Mouse (Mus musculus): ENCODE results near the gene Folr1.

Gene Folr1

DNA sequence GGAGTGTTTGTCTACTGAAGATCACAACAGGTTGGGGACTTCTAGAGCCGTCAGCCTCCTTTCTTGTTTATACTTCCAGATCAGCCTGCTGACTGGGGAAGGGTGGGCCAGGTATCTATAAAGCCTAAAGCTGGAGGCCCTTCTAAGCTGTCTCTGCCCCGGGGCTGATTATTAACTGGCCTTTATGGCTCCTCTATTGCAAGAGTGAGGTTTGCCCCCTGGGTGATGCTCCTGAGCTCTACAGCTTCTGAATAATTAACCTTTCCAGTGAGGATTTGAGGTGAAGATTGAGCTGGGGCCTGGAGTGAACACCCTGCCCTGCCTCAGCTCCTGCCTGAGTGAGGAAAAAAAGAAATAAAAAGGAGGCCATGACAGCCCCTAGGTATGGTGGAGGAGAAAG, at the start of gene Folr1:
Gene Folr1, minus strand, starts transcription at position 160 of the 400 bp plus-strand sequence.
- DNase-seq (ENCODE audit: low read depth, low spot score) = no peak

DNA sequence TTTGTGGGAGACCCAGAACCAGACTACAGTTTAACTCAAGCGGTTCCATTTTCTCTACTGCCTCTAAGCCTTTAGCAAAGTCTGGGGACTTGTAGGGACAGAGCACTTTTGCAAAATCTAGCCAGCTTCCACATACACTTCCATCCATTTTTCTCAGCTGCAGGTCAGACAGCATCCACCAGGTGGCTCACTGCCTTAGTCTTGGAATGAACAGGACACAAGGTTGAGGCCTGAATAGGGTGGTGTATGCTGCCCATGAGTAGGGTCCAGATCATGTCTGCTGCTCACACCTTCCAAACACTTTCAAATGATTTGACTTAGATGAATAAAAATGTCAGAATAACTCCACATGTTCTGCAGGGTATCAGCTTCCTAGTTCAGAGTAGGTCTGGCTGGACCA, 47.5 kb upstream of the Folr1 start:
- peak; percentile 76 for DNase-seq (ENCODE audit: low read depth, low spot score)

DNA sequence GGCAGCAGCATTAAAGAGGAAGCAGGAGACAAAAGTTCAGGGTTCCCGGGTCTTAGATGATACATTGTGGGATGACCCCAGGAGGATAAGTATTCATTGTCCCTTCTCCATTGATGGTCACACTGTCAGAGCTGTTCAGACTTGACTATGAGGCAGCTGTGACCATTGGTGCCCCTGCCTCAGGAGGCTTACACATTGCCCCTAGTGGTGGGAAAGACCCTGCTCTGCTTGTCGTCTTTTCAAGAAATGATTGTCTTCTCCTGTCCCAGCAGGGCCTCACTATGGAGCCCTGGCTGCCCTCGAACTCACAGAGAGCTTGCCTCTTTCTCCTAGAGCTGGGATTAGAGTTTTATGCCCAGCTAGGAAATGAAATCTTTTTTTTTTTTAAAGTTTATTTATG, 41.4 kb upstream of the Folr1 start:
- DNase-seq (ENCODE audit: low read depth, low spot score) = no peak

DNA sequence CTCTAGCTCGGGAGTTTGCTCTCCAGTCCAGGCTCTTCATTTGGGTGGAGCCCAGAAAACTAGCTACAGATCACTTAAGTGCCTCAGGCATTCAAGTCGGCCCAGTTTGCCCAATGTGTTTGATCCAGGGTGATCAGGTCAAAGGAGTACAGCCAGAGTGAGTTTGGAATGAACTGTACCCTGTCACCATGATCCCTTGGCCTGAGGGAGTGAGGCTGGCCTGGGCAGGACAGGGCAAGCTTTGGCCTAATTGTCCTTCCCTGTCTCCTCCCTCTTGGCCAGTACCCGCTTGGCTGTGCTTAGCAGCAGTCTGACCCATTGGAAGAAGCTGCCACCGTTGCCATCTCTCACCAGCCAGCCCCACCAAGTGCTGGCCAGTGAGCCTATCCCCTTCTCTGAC, 39.5 kb upstream of the Folr1 start:
- DNase-seq (ENCODE audit: low read depth, low spot score) = no peak

DNA sequence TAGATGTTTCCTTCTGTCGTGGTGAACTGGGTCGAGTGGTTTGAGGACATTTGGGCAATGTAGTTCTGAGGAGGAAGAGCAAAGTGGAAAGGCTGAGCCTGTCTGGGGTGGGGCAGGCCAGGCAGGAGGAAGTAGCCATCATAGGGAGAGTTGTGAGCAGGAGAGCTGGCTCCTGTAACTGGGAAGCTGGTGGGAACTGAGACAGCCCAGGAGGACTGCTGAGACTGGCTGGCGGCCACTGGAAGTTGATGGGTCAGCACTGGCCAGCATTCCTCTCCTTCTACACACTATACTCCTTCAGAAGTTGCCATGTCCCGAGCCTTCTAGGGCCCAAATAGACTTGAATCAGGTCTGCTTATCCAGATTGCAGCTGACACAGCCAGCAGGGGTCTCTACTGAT, 37.8 kb upstream of the Folr1 start:
- DNase-seq (ENCODE audit: low read depth, low spot score) = no peak

DNA sequence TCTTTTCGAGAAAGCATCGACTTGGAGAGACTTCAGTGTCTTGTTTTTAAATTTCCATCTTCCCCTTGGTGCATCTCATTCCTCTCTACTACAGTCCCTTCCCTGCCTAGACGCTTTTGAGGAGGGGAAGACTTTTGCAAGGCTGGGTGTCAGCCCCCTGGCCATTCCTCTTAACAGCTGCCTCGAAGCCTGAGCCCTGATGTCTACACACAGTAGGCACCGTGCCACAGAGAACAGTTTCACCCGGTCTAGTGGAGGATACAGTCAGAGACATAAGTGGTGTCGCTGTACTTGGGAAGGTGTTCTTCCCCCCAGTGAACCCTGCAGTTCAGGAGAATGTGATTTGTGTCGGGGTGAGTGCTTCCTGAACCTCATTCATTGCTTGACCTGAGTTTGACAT, 36.1 kb upstream of the Folr1 start:
- DNase-seq (ENCODE audit: low read depth, low spot score) = no peak

DNA sequence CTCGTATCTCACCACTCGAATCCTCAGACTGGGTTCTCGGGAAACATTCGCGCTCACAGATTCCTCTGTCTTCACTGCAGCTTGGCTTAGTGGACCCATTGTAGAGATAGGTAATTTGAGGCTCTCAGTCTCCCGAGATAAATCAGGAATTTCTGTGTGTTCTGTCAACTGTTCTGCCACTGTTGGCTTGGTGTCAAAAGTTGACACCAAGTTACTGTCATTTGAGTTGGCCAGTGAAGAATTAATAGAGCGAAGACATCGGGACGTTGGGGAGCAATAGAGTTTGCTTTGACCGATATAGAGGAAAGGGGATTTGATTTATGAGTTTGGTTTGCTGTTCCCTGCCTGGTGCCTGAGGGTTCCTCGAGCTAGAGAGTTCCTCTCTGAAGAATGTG, 35.7 kb upstream of the Folr1 start, which contains the start of gene Tomt:
Gene Tomt, minus strand, starts transcription at position 73 of the 395 bp plus-strand sequence.
- no peak for DNase-seq (ENCODE audit: low read depth, low spot score)

DNA sequence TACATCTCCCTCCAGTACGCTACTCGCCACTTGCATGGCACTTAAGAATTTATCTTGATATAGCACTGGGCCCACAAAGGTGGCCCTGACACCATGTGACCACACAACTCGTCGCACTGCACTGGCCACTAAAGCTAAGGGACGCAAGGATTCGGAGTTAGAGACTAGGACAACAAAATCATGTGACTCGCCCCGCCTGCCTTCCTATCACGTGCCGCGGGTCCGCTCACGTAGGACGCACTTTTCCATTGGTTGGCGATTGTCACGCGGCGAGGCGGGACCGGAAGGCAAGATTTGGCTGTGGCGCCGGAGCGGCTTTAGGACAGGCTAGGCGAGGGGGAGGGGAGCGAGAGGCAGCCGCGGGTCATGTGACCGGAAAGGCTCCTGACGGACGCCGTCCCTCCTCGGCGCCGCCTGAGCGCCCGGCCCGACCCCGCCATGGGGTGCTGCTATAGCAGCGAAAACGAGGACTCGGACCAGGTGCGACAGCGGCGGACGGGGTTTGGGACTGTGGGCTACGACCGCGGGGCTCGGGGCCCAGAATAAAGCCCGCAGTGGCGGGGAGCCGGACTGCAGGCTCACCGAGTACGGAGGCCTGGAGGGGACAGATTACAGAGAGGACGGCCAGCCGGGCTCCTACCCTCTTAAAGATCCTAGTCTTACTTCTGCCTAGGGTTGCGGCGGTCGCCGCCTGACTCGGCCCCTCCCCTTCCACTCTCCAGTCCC, 35.1 kb upstream of the Folr1 start, which contains the start of gene Lamtor1:
Gene Lamtor1, plus strand, starts transcription at position 344 of the 726 bp plus-strand sequence.
- DNase-seq (ENCODE audit: low read depth, low spot score) = peak; percentile 98

DNA sequence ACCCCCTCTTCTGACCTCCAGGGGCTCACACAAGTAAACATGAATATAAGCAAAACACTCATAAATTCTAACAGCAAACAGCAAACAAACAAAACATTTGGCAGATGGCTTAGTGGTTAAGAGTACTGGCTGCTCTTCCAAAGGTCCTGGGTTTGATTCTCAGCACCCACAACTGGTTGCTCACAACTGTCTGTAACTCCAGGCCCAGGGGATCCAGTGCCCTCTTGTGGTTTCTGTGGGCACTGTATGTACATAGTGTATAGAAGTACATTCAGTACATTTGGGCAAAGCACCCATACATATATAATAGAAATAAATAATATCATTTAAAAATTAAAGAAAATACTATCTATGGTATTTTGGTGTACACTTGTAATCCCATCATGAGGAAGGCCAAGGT, 32.3 kb upstream of the Folr1 start:
- no peak for DNase-seq (ENCODE audit: low read depth, low spot score)

DNA sequence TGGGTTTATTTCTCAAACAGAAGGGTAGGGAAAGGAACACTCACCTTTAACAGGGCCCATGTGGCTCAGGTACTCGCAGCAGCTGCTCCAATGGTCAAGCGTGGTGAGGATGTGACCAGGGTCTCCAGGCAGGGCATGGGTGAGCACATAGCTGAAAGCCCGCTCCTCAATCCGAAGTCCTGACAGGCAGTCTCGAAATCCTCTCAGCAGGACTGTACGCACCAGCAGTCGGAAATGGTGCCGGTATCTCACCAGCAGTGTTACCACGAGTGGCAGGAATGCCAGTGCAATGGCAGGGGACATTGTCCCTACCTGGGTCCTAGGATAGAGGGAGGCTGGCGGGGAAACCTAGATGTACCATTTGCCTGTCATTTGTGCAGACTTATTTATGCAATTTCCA, 31.4 kb upstream of the Folr1 start:
- DNase-seq (ENCODE audit: low read depth, low spot score) = no peak

DNA sequence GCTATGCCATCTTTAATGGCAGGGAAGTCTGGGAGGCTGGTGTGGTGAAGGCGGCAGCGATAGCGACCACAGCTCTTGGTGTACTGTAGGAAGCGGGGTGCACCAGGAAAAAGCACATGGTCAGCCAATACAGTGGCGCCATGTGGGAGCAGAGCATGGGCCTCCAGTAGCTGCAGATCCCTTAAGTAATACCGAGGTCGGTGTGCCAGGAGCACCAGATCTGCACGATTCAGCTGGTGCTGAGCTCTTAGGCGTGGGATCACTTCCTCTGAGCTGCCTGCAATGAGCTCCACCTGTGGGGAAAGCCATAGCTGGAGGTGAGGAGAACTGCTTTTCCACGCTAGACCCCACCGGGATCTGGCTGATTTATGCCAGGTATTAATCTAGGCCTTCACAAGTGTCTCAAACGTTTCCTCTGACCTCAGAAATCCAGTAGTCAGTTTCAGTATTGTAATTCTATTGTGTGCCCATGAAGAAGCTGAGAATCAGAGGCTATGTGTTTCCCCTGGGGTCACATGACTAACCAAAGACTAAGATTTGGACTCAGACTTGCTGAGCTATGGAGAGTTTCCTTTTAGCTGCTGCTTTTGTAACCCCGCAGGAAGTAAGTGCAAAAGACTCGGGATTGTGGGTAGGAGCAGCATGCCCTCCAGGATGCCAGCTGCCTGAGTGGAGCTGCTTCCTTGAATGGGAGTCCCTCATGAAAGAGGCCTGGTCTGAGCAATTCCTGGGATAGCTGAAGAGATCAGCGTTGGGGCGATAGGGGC, 29.9 kb upstream of the Folr1 start:
- no peak for DNase-seq (ENCODE audit: low read depth, low spot score)

DNA sequence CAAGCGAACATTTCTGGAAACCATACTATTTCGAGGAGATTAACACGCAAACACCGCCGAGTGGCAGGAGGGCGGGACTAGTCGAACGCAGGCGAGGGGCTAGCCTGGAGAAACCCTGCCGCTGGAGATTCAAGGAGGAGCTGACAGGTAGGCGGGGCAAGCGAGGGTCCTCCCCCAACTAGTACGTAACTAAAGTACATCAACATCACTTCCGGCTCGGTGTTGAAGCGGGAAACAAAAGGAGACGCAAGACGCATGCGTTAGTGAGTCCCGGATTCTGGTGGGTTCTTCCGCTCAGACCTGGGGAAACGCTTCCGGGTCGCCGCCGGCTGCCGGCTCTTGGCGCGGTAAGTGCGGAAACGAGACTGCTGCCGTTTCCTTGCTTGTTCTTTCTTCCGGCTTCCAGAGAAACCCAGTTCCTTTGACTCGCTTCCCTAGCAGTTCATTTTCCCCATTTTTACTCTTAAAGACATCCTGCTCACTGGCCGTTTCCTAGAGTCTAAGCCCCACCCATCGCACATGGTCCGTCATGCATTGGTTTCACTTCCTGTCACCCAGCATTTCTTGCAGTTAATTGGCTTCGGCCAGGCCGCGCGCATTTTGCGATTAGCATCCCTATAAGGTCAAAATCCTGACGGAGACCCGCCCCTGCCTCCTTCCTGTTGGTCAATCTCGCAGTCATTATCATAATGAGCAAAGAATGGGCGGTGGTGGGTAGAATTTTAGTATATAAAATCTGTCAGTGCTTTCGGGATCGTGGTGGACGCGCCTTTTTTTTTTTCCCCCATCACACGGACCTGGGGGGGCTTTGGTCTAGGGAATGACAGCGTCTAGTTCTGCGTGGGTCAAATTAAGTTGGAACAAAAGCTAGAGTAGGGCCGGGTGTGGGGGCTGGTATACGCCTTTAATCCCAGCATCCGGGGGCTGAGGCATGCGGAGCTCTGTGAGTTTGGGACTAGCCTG, 25.8 kb upstream of the Folr1 start:
- DNase-seq (ENCODE audit: low read depth, low spot score) = peak; percentile 98

DNA sequence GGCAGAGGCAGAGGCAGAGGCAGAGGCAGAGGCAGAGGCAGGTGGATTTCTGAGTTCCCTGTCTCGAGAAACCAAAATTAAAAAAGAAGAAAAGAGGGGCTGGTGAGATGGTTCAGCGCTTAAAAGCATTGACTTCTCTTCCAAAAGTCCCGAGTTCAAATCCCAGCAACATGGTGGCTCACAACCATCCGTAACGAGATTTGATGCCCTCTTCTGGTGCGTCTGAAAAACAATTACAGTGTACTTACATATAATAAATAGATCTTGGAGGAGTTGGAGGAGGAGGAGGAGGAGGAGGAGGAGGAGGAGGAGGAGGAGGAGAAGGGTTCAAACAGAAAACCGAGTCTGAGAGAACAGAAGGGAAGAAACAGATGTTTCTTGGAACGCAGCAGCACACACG, 25.1 kb upstream of the Folr1 start:
- no peak for DNase-seq (ENCODE audit: low read depth, low spot score)

DNA sequence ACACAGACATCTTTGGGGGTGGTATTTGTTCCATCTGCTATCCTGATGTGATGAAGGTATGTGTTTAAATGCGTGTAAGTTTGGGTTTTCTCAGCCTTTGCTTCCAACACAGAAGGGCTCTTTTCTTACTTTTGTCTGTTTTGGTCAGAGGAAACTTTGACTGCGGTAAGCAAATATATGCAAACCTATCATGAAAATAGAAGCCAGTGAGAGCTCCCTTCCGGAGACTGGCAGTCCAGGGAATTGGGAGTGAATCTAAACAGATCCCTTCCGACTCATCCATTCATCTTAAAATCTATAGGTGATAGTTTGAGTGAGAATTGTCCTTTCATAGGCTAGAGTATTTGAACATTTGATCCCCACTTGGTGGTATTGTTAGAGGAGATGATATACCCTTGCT, 17.9 kb upstream of the Folr1 start:
- no peak for DNase-seq (ENCODE audit: low read depth, low spot score)

DNA sequence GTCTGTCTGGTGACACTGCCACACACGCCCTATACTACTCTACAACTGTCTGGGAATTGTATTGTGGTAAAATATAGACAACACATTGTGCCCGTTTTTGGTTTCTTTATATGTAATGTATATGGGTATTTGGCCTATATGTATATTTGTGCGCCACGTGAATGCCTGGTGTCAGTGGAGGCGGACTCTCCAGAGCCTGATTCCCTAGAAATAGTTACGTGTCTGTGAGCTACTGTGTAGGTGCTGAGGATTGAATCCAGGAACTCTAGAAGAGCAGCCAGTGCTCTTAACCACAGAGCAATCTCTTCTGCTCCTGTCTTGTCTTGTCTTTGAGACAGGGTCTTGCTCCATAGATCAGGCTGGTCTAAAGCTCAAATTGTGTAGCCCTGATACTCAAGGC, 15.7 kb upstream of the Folr1 start:
- no peak for DNase-seq (ENCODE audit: low read depth, low spot score)

DNA sequence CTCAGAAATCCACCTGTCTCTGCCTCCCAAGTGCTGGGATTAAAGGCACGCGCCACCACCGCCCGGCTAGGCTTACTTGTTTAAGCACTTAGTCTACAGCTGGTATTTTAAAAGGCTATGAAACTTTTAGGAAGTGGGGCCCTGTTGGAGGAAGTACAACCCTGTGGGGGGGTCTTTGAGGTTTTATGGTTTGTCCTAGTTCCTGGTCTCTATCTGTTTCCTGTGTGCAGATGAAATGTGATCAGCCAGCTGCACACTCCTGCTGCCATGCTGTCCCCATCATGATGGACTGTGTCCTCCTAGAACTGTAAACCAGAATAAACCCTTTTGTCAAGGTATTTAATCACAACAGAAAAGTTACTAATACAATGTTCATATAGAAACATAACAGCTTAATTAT, 13.6 kb upstream of the Folr1 start:
- no peak for DNase-seq (ENCODE audit: low read depth, low spot score)

DNA sequence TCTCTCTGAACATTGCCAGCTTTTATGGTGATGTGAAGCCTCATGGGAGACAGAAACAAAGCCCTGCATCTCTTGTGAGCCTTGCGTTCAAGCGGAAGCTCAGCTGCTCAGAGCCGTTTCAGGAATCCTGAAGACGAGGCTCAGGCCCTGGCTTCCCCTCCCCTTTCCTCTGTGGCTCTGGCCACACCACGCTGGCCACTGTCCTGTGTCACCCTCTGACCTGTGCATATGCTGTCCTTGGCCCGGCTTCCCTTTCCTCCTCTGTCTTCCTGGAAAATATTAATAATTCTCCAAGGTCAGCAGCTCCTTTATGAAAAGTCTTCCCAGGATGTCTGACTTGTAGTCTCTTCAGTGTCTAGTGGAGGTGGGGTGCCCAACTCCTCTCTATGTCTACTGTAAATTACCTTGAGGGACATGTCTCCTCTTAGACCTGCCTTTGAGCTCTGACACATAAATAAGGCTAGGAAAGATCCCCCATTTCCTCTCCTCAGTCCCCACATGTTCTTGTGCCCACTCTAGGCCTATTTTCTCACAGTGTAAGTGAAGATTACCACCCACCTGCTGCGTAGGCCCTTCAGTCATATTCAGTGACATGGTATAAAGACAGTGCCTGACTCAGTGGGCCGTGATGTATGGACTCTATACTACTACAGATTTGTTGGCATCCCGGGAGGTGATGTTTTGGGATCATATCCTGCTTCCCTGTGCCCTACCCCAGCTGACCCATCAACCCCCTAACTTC, 12.0 kb upstream of the Folr1 start:
- DNase-seq (ENCODE audit: low read depth, low spot score) = no peak

DNA sequence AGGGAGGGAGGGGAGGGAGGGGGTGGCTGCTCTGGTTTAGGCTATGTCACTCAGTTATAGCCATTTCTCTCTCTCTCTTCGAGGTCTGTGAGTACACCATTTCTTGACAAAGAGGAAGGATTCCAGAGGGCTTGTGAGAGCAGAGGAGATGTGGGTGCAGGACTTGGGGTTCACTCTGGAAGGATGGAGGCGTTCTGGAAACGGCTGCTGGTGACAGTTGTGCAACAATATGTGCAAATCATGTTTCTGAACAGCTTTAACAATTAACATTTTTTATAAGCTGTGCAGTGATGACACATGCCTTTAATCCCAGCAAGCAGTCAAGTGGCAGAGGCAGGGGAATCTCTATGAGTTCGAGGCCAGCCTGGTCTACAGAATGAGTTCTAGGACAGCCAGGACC, 10.3 kb upstream of the Folr1 start:
- DNase-seq (ENCODE audit: low read depth, low spot score) = no peak

DNA sequence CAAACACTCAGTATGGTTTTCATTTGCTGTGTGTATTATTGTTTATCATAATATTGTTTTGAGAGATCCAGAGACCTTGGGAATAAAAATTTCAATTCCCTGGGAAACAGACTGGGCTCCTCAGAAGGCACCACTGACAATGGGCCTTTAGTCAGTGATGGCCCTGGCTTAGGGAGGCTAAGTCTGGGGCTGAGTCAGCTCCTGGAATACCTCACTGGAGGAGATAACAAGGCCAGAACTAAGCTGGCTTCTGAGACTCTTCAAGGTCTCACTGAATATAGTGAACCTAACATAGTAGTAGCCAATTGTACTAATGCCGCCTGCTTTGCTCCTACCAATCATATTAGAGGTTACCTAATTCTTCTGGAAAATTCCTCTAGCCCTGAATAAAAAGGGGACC, 5.4 kb upstream of the Folr1 start:
- no peak for DNase-seq (ENCODE audit: low read depth, low spot score)

DNA sequence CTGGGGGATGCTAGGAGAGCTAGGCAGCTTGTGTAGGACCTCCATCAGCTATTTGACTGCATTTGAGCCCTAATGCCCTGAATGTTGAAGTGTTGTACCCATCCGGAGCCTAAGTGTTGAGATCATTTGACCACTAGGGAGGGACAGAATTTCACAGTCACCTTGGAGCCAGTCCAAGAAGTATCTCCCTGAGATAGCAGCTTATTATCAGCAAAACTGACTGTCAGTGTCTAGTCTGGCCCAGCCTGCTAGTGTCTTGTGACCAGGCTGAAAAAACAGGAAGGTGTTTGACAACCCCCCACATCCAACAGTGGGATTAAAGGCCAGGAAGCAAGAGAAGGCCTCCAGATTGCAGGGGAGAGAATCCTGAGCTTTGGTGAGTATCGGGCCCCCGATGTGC, 708 bp upstream of the Folr1 start:
- DNase-seq (ENCODE audit: low read depth, low spot score) = peak; percentile 15

DNA sequence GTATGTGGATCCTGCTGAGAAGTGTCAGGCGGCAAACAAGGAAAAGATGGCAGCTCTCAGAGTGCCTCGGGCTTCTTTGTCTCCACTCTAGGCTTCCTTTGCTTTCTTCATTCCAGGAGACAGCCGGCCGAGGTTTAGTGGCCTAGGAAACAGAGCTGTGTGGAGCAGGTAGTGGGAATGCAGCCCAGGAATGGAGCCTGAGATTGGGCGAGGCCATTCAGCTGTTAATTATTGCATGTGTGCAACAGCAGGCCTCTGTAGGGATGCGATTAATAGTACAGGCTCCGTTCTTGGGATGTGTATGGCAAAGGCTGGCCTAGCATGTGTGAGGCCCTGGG, 1.5 kb downstream of the Folr1 start:
- DNase-seq (ENCODE audit: low read depth, low spot score) = no peak

Measured in 3T3-L1 (cell line).